Comparison of ENCODE assay signal across 11 mouse cellular contexts in the genomic region with DNA sequence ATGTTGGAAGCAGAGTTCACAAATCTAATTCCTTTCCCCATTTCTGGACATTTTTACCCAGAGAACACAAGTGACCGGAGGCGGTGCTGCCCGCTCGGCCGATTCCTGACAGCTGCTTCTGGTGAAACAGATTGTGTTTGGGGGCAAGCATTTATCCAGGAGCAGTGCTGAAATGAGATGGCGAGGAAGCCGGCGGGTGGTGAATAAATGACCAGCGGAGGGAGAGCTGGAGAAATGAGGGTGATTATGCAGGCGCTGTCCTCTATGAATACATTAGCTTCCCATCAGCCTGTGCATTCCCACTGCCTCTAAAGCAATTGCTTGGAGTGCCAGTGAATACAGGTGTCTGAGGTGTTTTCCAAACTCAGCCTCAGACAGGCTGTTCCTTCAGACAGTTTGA.
DNase-seq lines count a peak whose midpoint lies in the region; ATAC-seq and TF ChIP-seq lines count a peak whose summit lies in the region.
"Had no signal": no experiment of that assay in that cellular context is flagged by ENCODE, and none has a peak within 500 bp of the region (broad histone marks: within the 10 kb centered on the region; RNA-seq: fewer than 3 reads in every experiment).

No protein-coding gene starts in this region.

- H3K9ac ChIP-seq in kidney, embryonic 15.5 days: no peak overlapping the region
- no peak overlapping the region for H3K9ac ChIP-seq in forebrain, postnatal 0 days

- H3K4me3 ChIP-seq in kidney, embryonic 15.5 days (replicated peaks): no peak overlapping the region
- H3K4me3 ChIP-seq in forebrain, postnatal 0 days (ENCODE audit: low read depth, low read length): no peak overlapping the region

- no peaks in the 10 kb centered on the region for H3K4me1 ChIP-seq in kidney, embryonic 15.5 days
- H3K4me1 ChIP-seq in forebrain, postnatal 0 days (ENCODE audit: insufficient read depth): 0 out of 2 replicates have a peak, but pooled peaks cover 8% of the 10 kb centered on the region

- intact Hi-C loops in left cerebral cortex, postnatal 36 days (cut with DNase I): loop anchor here (10.0 kb wide), 2 partner anchors 272 to 362 kb away; no protein-coding TSS in a partner anchor

- WGBS in kidney, embryonic 15.5 days: 60% methylated on average over 10 of the region's 10 CpGs
- WGBS in forebrain, postnatal 0 days: 17% methylated on average over 10 of the region's 10 CpGs

- no peaks in the 10 kb centered on the region for H3K36me3 ChIP-seq in kidney, embryonic 15.5 days
- no peaks in the 10 kb centered on the region for H3K36me3 ChIP-seq in forebrain, postnatal 0 days (ENCODE audit: insufficient read depth)

- H3K4me2 ChIP-seq in kidney, embryonic 15.5 days: no peak overlapping the region
- H3K4me2 ChIP-seq in forebrain, postnatal 0 days (ENCODE audit: low read depth): no peak overlapping the region

- no peaks in the 10 kb centered on the region for H3K9me3 ChIP-seq in kidney, embryonic 15.5 days (replicated peaks)
- H3K9me3 ChIP-seq in forebrain, postnatal 0 days (ENCODE audit: low read length): no peaks in the 10 kb centered on the region

- H3K27me3 ChIP-seq in kidney, embryonic 15.5 days: no peaks in the 10 kb centered on the region
- no peaks in the 10 kb centered on the region for H3K27me3 ChIP-seq in forebrain, postnatal 0 days (ENCODE audit: insufficient read depth, low read length)

- peak; percentile 11 for DNase-seq in kidney, postnatal 10 days
- peak; percentile 33 for DNase-seq in forebrain, postnatal 0 days
- peak; percentile 51 to 56 for DNase-seq in left cerebral cortex, postnatal 36 days (ENCODE audit: low spot score in 2 of 2)
- DNase-seq in right cerebral cortex, postnatal 10 days (ENCODE audit: low spot score in 2 of 2): peak; percentile 57 to 66
- no peak for DNase-seq in thymus, adult 18-20 months
- DNase-seq in ovary, postnatal 14 days (ENCODE audit: low spot score): no peak
- no peak for DNase-seq in heart, adult 9 months (ENCODE audit: low spot score in 2 of 2)
- DNase-seq: heart, postnatal 4 days; liver; thymus, postnatal 14 days had no signal

- ATAC-seq in kidney, embryonic 15.5 days (replicated peaks; ENCODE audit: low FRiP score): no peak
- ATAC-seq in forebrain, postnatal 0 days: no peak; the same call in 1 of the 2 replicates

- no peak overlapping the region for H3K27ac ChIP-seq in kidney, embryonic 15.5 days
- H3K27ac ChIP-seq in forebrain, postnatal 0 days (ENCODE audit: low read depth, low read length): no peak overlapping the region

- peak; percentile 17; the same call in 1 of the 2 replicates for TF ChIP-seq CTCF in forebrain, postnatal 0 days (IDR thresholded peaks at IDR 0.05; ENCODE audit: low read depth)

Comparison
In these comparisons a context has a peak if more than half of its experiments do, and no peak if none do; other contexts are left out.
1. DNase-seq: peak in kidney, postnatal 10 days (single experiment), forebrain, postnatal 0 days (single experiment), left cerebral cortex, postnatal 36 days (2 of 2) and right cerebral cortex, postnatal 10 days (2 of 2); none in thymus, adult 18-20 months (0 of 2), ovary, postnatal 14 days (single experiment) and heart, adult 9 months (0 of 2).